Mouse (Mus musculus) activated CD4-positive, CD25-positive, alpha-beta regulatory T cell, adult 9 weeks (primary cell): Measurements from ENCODE around the gene F2rl3. TPM values are rescaled to one million over a fixed set of nuclear protein-coding genes. Genes with fewer than 3 reads are reported as not detected.

ENCODE experiments used
- polyA plus RNA-seq: library from polyadenylated mRNA; unstranded; fragments of 100-300 nt; shearing (Covaris generic); gene quantifications from one replicate; pipeline ENCODE4 v1.2.1, GENCODE M21; 2017

F2rl3 gene
- 13.2 TPM for polyA plus RNA-seq

DNA sequence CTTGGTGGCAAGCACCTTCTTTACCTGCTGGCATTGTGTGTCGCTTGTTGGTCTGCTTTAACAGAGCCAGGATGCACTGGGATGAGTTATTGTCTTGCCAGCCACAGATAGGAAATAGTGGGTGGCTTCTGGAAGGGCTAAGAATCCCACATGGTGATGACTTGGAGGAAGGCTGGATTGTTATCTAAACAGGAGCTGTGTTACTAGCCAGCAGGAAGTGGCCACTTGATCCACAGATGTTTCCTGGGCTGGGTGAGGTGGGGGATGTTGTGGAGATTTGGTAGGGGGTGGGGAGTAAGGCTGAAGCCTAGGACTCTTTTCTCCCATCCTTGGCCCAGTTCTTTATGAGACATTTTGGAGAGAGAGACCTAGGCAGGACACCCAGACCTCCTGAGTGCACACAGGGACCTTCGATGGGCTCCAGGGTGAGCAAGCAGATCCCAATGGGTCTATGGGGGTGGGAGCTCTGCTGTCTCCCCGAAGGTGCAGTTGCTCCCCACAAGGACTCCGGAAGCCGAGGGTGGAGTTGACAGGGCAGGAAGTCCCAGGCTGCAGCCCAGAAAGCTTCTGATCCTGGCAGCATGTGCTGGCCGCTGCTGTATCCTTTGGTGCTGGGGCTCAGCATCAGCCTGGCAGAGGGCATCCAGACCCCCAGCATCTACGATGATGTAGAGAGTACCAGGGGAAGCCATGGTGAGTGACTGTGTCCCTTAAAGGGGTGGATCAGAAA is at the start of gene F2rl3:
F2rl3 (plus strand) TSS at position 559 of the 730 bp plus-strand sequence.

DNA sequence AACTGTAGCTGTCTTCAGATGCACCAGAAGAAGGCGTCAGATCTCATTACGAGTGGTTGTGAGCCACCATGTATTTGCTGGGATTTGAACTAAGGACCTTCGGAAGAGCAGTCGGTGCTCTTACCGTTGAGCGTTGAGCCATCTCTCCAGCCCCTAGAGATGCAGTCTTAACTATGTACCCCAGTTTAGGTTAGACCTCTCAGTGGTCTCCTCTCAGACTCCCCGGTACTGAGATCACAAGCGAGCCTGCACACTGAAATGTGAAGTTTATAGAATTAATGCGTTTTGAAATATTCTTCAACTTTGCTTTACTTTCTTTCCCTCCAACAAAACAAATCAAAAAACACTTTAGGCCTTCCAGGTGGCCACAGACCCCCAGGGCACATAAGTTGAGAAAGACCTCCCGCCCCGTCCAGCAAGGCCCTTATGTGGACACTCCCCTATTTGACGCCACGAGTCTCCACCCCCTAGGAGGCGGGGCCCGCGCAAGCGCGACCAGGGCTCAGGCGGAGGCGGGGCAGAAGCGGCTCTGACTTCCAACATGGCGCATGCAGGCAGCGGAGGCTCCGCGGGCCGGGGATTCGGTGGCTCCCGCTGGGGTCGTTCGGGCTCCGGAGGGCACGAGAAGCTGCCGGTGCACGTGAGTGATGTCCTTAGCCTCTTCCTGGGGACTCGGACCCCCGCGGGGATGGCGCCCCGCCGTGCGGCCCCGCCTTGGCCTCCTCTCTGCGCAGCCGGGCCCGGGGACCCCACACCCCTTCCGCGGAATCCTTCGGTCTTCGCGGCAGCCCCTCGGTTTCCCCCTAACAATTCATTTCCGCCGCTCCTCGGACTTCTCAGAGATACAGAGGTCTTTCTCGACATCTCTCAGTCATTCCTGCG is 38.7 kb upstream of the F2rl3 start, which contains the start of gene Sin3b:
Sin3b (plus strand) TSS at position 517 of the 882 bp plus-strand sequence.

Other genes with a start within 250 kb of the F2rl3 start
- gene Med26, start 213.6 kb upstream of the F2rl3 start, polyA plus RNA-seq = 7.1 TPM
- 64.8 TPM for gene Smim7, start 190.8 kb upstream of the F2rl3 start, polyA plus RNA-seq
- gene Tmem38a, start 189.8 kb upstream of the F2rl3 start, polyA plus RNA-seq = 1.5 TPM
- not detected for gene Nwd1, start 115.2 kb upstream of the F2rl3 start, polyA plus RNA-seq
- 217 TPM for gene Sin3b, start 38.6 kb upstream of the F2rl3 start, polyA plus RNA-seq